Mouse (Mus musculus) midbrain, embryonic 15.5 days (tissue): ENCODE measurements around the gene B3galt1. TPM values are rescaled to one million over a fixed set of nuclear protein-coding genes. Genes with fewer than 3 reads are reported as not detected.
A peak's percentile ranks its signal among the peaks of the same experiment; 100 is the strongest.

Experiments used
- ATAC-seq: fragments of 200-750 bp; cut with Nextera tagmentation; replicated peaks from 2 replicates; pipeline ENCODE4 v1.8.0; 2017; ENCODE audit warnings: moderate TSS enrichment
- H3K27ac ChIP-seq: fragments of 300-500 bp; sonication (generic); 2 replicates; pipeline ENCODE4 v1.5.1; 2015; ENCODE audit warnings: mild to moderate bottlenecking, inconsistent platforms
- H3K27me3 ChIP-seq: fragments of 300-500 bp; sonication (generic); replicated peaks from 2 replicates; pipeline ENCODE4 v1.6.1; 2015; ENCODE audit warnings: inconsistent platforms
- H3K36me3 ChIP-seq: fragments of 300-500 bp; sonication (generic); replicated peaks from 2 replicates; pipeline ENCODE4 v1.6.1; 2015; ENCODE audit warnings: inconsistent platforms
- H3K4me1 ChIP-seq: fragments of 300-500 bp; sonication (generic); 2 replicates; pipeline ENCODE4 v1.6.1; 2015; ENCODE audit warnings: inconsistent platforms
- H3K4me2 ChIP-seq: fragments of 300-500 bp; sonication (generic); 2 replicates; pipeline ENCODE4 v1.6.1; 2015; ENCODE audit warnings: inconsistent platforms, mild to moderate bottlenecking, moderate library complexity
- H3K4me3 ChIP-seq: fragments of 300-500 bp; sonication (generic); 2 replicates; pipeline ENCODE4 v1.5.1; 2015; ENCODE audit warnings: mild to moderate bottlenecking, inconsistent platforms
- H3K9ac ChIP-seq: fragments of 300-500 bp; sonication (generic); 2 replicates; pipeline ENCODE4 v1.6.1; 2015; ENCODE audit warnings: mild to moderate bottlenecking, inconsistent platforms
- H3K9me3 ChIP-seq: fragments of 300-500 bp; sonication (generic); 2 replicates; pipeline ENCODE4 v1.6.1; 2016; ENCODE audit warnings: inconsistent platforms
- WGBS: fragments of 180-500 bp; shearing (Covaris S2); methylation state at CpG from one replicate; pipeline ENCODE4 v1.1.7; 2015; ENCODE audit warnings: mixed read lengths; 5-methylcytosine and 5-hydroxymethylcytosine counted together
- microRNA-seq: library from miRNA; unstranded; fragments of <30 nt; microRNA quantifications from one replicate; pipeline ENCODE4, GENCODE M21; 2016
- polyA plus RNA-seq: library from polyadenylated mRNA; unstranded; fragments of >200 nt; fragmentation: Nextera tagmentation; extraction: Ambion mirVana; gene quantifications from 2 replicates; pipeline ENCODE4 v1.2.1, GENCODE M21; 2015

The B3galt1 gene
- polyA plus RNA-seq, 1 experiment from 2014 or later = 57.2 TPM

- H3K36me3 ChIP-seq = no peaks in the 10 kb centered on the region
- no peaks in the 10 kb centered on the region for H3K4me1 ChIP-seq
- no peak overlapping the region for H3K9ac ChIP-seq
- ATAC-seq = 0 out of 2 replicates have a peak, but pooled peaks have one; percentile 30
- no peak overlapping the region for H3K4me2 ChIP-seq
- 47% methylated on average over 4 of the region's 4 CpGs for WGBS
- H3K9me3 ChIP-seq = no peaks in the 10 kb centered on the region
- H3K27me3 ChIP-seq = no peaks in the 10 kb centered on the region
- no peak overlapping the region for H3K4me3 ChIP-seq
- H3K27ac ChIP-seq = no peak overlapping the region
Observed at GRCm38 (mm10) chr2:68104641-68105040, 539.0 kb downstream of the B3galt1 start.

- WGBS = 73% methylated on average over 8 of the region's 8 CpGs
- ATAC-seq = no peak
- Histone ChIP-seq H3K27me3 (no peaks in the 10 kb centered on the region), H3K4me3 (no peak overlapping the region), H3K27ac (no peak overlapping the region), H3K4me2 (no peak overlapping the region), H3K4me1 (no peaks in the 10 kb centered on the region), H3K9me3 (no peaks in the 10 kb centered on the region), H3K36me3 (peaks cover 7% of the 10 kb centered on the region; the same call in 1 of the 2 replicates), H3K9ac (no peak overlapping the region)
Observed at GRCm38 (mm10) chr2:68118076-68118475, 552.4 kb downstream of the B3galt1 start.

GRCm38 (mm10) chr2:68124751-68125150 is 559.1 kb downstream of the B3galt1 start:
- no peak overlapping the region for H3K9ac ChIP-seq
- H3K27ac ChIP-seq = no peak overlapping the region
- H3K9me3 ChIP-seq = no peaks in the 10 kb centered on the region
- H3K27me3 ChIP-seq = no peaks in the 10 kb centered on the region
- H3K4me2 ChIP-seq = no peak overlapping the region
- no peaks in the 10 kb centered on the region for H3K4me1 ChIP-seq
- no peak for ATAC-seq
- H3K36me3 ChIP-seq = no peaks in the 10 kb centered on the region
- no peak overlapping the region for H3K4me3 ChIP-seq
- WGBS = 62% methylated on average over 6 of the region's 6 CpGs

GRCm38 (mm10) chr2:68141094-68141493 is 575.4 kb downstream of the B3galt1 start:
- no peaks in the 10 kb centered on the region for H3K27me3 ChIP-seq
- no peak overlapping the region for H3K9ac ChIP-seq
- no peaks in the 10 kb centered on the region for H3K9me3 ChIP-seq
- H3K36me3 ChIP-seq = no peaks in the 10 kb centered on the region
- H3K4me1 ChIP-seq = no peaks in the 10 kb centered on the region
- H3K4me3 ChIP-seq = no peak overlapping the region
- 88% methylated on average over 2 of the region's 2 CpGs for WGBS
- no peak for ATAC-seq
- H3K27ac ChIP-seq = no peak overlapping the region
- H3K4me2 ChIP-seq = no peak overlapping the region

GRCm38 (mm10) chr2:68143292-68143691 is 577.6 kb downstream of the B3galt1 start:
- Histone ChIP-seq H3K4me1 (no peaks in the 10 kb centered on the region), H3K27me3 (no peaks in the 10 kb centered on the region), H3K36me3 (no peaks in the 10 kb centered on the region), H3K9ac (no peak overlapping the region), H3K9me3 (no peaks in the 10 kb centered on the region), H3K4me2 (no peak overlapping the region), H3K27ac (no peak overlapping the region), H3K4me3 (no peak overlapping the region)
- WGBS = 74% methylated on average over 2 of the region's 2 CpGs
- ATAC-seq = no peak

- H3K27me3 ChIP-seq = no peaks in the 10 kb centered on the region
- no peak overlapping the region for H3K27ac ChIP-seq
- H3K9me3 ChIP-seq = no peaks in the 10 kb centered on the region
- WGBS = 95% methylated on average over 5 of the region's 5 CpGs
- H3K36me3 ChIP-seq = no peaks in the 10 kb centered on the region
- no peak for ATAC-seq
- H3K4me1 ChIP-seq = no peaks in the 10 kb centered on the region
- no peak overlapping the region for H3K4me3 ChIP-seq
- no peak overlapping the region for H3K9ac ChIP-seq
- H3K4me2 ChIP-seq = no peak overlapping the region
Observed at GRCm38 (mm10) chr2:68159751-68160150, 594.1 kb downstream of the B3galt1 start.

- Histone ChIP-seq H3K9me3 (no peaks in the 10 kb centered on the region), H3K4me3 (no peak overlapping the region), H3K27ac (no peak overlapping the region), H3K36me3 (no peaks in the 10 kb centered on the region), H3K27me3 (no peaks in the 10 kb centered on the region), H3K9ac (no peak overlapping the region), H3K4me1 (no peaks in the 10 kb centered on the region), H3K4me2 (no peak overlapping the region)
- ATAC-seq = no peak
- WGBS = 81% methylated on average over 2 of the region's 2 CpGs
Observed at GRCm38 (mm10) chr2:68160566-68160965, 594.9 kb downstream of the B3galt1 start.

- Histone ChIP-seq H3K9me3 (no peaks in the 10 kb centered on the region), H3K27ac (no peak overlapping the region), H3K9ac (no peak overlapping the region), H3K4me2 (no peak overlapping the region), H3K36me3 (no peaks in the 10 kb centered on the region), H3K27me3 (no peaks in the 10 kb centered on the region), H3K4me1 (no peaks in the 10 kb centered on the region), H3K4me3 (no peak overlapping the region)
- no peak for ATAC-seq
- WGBS = 86% methylated on average over 4 of the region's 4 CpGs
Observed at GRCm38 (mm10) chr2:68162012-68162411, 596.3 kb downstream of the B3galt1 start.

- 84% methylated on average over 10 of the region's 10 CpGs for WGBS
Observed at GRCm38 (mm10) chr2:68171306-68171705, 605.6 kb downstream of the B3galt1 start.

More at GRCm38 (mm10) chr2:68171306-68171705, 605.6 kb downstream of the B3galt1 start:
- Histone ChIP-seq H3K36me3 (no peaks in the 10 kb centered on the region), H3K4me2 (no peak overlapping the region), H3K9ac (no peak overlapping the region), H3K27ac (no peak overlapping the region), H3K9me3 (no peaks in the 10 kb centered on the region), H3K4me3 (no peak overlapping the region), H3K4me1 (no peaks in the 10 kb centered on the region), H3K27me3 (no peaks in the 10 kb centered on the region)
- no peak for ATAC-seq

Small RNAs within 50 kb of the gene (microRNA-seq; reads per million reads assigned to microRNA genes)
- gene Mir6335 (not detected), gene Mir7224 (5.9 reads per million, percentile 25 among the genes with 10 or more reads in this experiment)

Other genes starting within 250 kb of the B3galt1 start
- not detected in 2 replicates for gene Gm21830, start 152.1 kb upstream of the B3galt1 start, polyA plus RNA-seq
- not detected in 2 replicates for gene Gm26727, start 132.7 kb upstream of the B3galt1 start, polyA plus RNA-seq
- not detected in 2 replicates for gene Xirp2, start 119.9 kb upstream of the B3galt1 start, polyA plus RNA-seq